Mouse (Mus musculus): Measurements from ENCODE around the gene Tmco4.

Gene Tmco4

GRCm38 (mm10) chr4:139057291-139057690, 84.6 kb downstream of the Tmco4 start:
- DNase-seq (ENCODE audit: low read depth, low spot score): no peak

DNA sequence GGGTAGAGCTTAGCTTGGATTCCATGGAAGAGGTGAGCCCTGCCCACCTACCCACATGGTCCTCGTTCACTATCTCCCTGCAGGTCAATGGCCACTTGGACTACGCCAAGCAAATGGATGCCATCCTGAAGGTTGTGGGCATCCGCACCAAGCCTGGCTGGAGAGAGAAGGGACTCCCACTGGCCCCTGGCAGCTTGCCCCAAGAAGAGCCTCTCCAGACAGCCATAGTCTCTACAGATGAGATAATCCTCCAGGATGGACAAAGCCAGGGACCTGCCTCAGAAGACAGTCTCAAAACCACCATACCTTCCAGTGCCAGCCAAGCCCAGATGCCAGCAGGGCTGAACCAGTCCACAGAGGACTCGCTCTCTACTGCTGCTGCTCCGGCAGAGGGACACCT, 85.3 kb downstream of the Tmco4 start:
- DNase-seq (ENCODE audit: low read depth, low spot score): no peak

GRCm38 (mm10) chr4:139059569-139059968, 86.9 kb downstream of the Tmco4 start:
- DNase-seq (ENCODE audit: low read depth, low spot score): no peak

DNA sequence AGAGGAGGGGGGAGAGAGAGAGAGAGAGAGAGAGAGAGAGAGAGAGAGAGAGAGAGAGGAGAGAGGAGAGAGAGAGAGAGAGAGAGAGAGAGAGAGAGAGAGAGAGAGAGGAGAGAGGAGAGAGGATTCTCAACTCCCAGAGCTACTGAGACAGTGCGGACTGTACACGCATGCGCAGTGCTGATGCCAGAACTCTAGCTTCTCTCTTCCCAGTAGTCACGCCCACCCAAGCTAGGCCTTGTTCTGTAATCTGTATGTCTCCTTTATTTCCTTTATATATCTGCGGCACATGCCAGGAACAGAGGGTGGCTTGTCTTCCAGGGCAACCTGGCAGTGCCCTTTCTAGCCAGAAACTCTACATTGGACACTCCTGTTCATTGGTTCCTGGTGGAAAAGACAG, 92.1 kb downstream of the Tmco4 start:
- no peak for DNase-seq (ENCODE audit: low read depth, low spot score)

DNA sequence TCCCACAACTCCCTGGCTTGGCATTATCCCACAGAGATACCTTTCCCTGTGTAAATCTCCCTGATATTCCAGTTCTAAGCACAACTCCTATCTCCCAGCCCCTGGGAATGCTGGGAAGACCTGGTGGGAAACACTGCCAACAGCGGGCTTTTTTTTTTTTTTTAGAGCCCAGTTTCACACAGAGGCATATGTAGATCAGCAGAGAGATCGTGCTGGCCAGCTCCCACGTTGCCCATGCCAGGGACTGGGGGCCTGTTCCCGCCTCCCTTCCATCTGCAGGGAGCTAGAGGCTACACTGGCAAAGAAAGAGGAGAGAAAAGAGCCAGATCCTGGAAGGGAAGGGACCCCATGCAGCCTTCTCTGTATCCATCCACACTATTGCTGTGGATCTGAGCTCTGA, 95.6 kb downstream of the Tmco4 start:
- no peak for DNase-seq (ENCODE audit: low read depth, low spot score)

GRCm38 (mm10) chr4:139074060-139074459, 101.4 kb downstream of the Tmco4 start:
- no peak for DNase-seq (ENCODE audit: low read depth, low spot score)

DNA sequence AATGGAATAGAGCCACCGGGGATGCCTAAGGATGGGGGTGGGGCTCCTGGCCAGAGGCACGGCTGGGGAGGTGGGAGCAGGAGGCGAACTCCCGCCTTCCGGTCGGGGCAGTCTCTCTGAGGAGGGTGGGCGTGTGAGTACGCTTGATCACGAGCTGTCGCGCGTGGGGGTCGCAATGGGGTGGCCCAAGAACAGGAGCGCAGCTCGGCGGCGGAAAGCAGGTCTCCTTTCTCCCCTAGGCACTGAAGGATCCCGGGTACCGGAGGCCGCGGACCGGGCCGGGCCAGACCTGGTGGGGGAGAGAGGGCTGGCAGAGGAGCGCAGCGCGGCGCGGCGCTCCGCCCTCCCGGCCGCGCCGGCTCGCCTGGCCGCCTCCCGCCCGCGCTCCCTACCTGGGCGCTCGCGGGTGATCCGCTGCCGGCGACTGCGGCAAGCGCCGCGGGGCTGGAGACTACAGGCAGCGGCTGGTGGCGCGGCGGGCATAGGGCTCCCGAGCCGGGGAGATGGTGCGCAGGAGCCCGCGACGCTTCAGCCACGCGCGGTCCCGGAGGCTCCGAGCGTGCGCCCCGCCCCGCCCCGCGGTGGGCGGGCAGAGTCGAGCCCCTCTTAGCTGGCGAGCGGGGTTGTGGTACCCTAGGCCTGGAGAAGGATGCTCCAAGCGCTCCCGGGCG, 102.5 kb downstream of the Tmco4 start, which contains the start of gene Htr6:
Gene Htr6 (minus strand): TSS at position 530 of the 671 bp plus-strand sequence.
- no peak for DNase-seq (ENCODE audit: low read depth, low spot score)

GRCm38 (mm10) chr4:139075915-139076314, 103.2 kb downstream of the Tmco4 start:
- no peak for DNase-seq (ENCODE audit: low read depth, low spot score)

- no peak for DNase-seq (ENCODE audit: low read depth, low spot score)
Observed at GRCm38 (mm10) chr4:139078313-139078712, 105.6 kb downstream of the Tmco4 start.

DNA sequence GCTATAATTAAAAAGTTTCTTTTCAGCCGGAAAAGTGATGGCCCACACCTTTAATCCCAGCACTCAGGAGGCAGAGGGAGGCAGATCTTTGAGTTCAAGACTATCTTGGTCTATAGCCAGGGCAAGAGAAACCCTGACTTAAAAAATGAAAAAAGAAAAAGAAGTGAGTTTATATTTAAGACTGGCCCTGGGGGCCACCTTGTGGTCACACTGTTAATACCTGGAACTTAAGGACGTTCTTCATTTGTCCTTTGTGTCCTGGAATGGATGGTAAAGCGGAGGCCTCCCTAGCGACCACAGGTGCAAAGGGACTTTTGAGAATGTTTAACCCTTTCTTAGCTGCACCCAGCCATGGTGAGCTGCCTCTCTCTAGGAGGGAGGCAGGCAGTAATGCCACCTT, 106.0 kb downstream of the Tmco4 start:
- no peak for DNase-seq (ENCODE audit: low read depth, low spot score)

GRCm38 (mm10) chr4:139079439-139079838, 106.8 kb downstream of the Tmco4 start:
- no peak for DNase-seq (ENCODE audit: low read depth, low spot score)

DNA sequence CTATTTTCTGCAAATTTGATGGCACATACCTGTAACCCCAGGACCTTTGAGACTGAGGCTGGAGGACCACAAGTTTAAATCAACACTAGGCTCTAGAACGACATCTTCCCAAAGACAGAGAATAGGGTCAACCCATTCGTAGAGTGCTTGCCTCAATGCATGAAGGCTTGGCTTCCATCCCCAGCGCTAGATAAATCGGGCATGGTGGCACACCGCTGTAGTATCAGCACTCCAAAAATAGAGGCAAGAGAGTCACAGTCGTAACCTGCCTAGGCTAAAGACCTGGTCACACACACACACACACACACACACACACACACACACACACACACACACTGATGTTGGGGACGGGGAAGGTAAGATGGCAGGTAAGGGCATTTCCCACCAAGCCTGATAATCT, 107.6 kb downstream of the Tmco4 start:
- no peak for DNase-seq (ENCODE audit: low read depth, low spot score)

DNA sequence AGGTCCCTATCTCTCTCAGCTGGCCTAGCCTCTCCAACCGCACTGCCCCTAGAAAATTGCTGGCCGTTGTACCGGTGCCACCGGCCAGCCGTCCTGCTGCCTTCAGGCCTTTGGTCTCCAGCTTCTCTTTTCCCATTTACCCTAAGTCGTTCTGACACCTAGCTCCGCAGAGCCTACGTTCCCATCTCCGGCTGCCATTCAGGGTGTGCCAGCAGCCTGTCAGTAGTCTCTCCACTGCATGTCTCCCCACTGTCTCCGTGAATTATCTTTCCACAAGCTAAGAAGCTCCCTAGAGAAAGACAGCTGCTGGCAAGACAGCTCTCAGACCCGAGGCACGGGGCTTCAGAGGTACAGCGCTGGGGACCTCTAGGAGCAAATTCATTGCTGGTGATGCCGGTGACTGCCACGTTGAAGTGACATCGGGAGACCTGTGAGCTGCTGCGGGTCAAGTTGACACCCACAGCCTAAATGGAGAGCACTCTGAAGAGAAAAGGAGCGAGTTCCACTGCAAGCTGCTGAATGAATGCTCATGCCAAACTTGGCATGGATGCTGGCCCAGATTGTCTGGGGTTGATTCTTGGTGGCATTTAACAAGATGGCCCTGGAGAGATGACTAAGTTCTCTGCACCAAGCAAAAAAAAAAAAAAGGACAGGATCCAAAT, 108.7 kb downstream of the Tmco4 start:
- DNase-seq (ENCODE audit: low read depth, low spot score): no peak

DNA sequence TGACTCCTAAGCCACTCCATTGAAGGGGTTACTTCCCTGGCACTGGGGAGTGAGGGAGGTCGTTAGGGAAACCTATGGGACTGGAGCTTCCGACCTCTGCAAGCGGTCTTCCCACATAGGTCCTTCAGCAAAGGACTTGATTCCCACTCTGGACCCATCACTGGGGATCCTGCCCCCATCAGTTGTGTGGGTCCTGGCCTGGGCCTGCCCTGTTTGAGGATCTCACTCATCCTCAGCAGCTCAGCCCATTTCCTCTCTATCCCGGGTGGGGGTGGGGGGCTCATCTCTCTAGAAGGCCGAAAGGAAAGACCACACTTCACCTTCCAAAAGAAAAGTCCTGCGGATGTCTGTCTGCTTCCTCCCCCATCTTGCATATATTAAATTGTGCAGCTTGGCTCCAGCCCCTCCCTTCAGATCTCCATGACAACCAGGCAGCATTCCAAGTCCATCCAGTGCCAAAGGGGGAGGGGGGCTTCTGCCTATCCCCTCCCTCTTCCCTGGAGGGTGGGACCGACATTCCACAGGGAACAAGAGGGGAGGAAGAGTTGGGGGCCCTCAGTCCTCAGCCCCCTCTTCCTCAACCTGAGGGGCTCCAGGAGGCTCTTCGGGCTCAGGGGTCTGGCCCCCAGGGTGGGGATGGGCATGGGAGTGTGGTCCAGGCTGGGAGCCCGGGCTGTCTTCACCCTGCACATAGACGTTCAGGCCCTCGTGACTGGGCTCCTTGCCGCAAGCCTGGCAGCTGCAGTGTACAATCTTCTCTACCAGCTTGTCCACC, 110.3 kb downstream of the Tmco4 start:
- no peak for DNase-seq (ENCODE audit: low read depth, low spot score)

GRCm38 (mm10) chr4:139085337-139085736, 112.6 kb downstream of the Tmco4 start:
- DNase-seq (ENCODE audit: low read depth, low spot score): no peak

- peak; percentile 82 for DNase-seq (ENCODE audit: low read depth, low spot score)
Observed at GRCm38 (mm10) chr4:139086037-139086436, 113.3 kb downstream of the Tmco4 start.

GRCm38 (mm10) chr4:139086984-139087383, 114.3 kb downstream of the Tmco4 start:
- DNase-seq (ENCODE audit: low read depth, low spot score): no peak

DNA sequence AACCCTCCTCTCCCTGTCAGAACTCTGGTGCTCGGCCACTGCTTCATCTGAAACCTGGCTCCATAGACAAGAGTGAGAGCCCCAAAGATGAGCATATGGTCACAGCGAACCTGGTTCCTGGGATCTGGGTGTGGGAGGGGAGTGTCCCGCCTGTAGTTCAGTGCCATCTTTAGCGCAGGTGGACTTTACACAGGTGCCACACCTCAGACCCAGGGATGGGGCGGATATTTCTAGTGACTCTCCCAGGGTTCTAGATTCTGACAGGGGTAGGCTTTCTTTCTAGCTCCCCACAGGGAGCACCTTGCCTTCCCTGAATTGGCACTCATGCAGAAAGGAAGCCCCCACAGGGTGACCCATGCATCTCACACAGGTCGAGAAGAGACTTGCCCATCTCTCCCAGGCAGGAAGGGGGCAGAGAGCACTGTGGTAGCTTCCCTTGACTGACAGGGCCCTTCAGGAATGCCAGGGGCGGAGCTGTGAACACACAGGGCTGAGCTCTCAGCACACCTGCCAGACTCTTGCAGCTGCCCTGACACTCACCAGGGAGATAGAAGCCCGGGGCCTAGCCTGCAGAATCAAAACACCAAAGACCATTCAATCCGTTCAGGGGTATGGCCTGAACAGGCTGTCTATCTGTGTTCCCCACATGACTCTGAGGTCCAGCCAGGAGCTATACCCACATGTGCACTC, 116.4 kb downstream of the Tmco4 start:
- DNase-seq (ENCODE audit: low read depth, low spot score): no peak

DNA sequence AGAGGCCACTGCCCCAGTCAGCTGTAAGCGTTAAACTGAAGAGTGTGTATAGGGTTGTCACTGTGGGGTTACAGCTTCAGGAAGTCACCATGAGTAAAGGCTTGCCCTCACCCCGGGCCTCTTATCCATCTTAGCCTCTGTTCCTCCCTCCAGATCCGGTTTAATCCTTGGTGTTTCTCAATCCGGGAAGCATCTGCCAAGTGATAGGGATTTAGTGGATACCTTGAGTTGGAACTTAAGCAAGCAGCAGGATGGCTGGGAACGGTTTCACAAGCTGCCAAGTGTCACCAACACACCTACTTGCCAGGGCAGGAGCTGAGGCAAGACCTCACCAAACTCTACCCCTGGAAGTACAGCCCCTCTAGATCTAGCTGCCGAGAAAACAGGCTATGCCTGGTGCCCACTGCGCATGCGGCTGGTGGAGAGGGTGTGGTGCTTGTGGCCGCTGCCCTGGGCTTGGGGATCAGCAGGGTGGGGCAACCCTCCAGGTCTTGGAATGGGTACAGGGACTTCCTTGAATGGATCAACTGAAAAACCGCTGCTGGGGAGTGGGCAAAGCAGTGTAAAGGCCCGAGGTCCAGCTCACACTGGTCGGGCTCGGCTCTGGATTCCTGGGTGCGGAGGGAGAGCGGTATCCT, 117.7 kb downstream of the Tmco4 start:
- DNase-seq (ENCODE audit: low read depth, low spot score): peak; percentile 43

DNA sequence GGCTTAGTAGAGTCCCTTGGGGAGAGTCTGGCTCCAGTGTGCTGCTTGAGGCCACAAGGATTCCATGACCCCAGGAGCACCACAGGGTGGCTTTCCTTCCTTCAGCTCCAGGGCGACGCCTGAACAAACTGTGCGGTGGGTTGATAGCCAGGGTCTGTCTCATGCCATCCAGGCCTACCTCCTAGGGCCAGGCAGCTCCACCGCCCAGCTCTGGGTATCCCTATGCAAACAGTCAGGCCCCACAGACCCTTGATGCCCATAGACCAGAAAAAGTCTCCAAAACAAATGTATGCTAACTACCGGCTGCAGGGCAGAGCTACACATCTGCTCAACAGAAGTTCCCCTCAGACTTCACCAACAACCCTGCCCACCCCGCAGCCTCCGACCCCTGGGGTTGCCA, 118.4 kb downstream of the Tmco4 start:
- no peak for DNase-seq (ENCODE audit: low read depth, low spot score)
